Mouse (Mus musculus): ENCODE measurements around the gene Foxn1.

Foxn1 gene

GRCm38 (mm10) chr11:78399680-78400079 lies 13.3 kb upstream of the Foxn1 start:
- DNase-seq, result peak; percentile 67 to 71

DNA sequence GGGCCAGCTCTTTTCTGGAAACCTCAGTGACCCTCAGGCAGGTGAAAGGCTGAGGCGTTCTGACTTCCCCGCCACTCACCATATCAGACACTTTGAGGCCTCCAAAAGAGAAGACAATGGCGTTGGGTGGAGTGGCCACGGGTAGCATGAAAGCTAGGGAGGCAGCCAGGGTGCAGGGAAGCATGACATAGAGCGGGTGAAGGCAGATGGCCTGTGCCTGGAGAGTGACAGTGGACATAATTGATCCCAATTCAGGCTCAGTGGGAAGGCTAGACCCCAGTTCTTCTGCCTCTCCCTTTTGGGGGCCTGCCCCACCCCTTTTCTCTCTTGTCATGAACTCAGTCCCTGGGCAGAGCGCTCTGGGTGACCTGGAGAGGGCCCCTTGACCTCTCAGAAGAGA lies 11.9 kb upstream of the Foxn1 start:
- DNase-seq, result no peak

DNA sequence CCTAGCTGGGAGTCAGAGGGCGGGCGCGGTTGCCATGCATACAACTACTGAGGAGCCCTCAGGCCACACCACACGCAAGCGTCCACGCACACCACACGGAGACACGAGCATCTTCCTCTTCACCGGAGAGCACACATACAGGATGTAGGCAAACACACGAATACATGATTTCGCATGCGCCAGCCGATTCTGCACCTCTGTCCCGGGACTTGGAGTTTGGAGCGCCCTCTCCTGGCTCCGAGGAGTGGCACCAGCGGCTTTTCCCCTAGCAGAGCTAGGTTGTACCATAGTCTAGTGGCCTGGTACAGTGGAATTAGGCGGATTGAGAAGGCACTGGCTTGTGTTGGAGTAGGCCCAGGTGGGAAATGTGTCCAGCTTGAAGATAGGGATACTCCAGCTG lies 11.0 kb upstream of the Foxn1 start:
- DNase-seq, result peak; percentile 75 to 76

DNA sequence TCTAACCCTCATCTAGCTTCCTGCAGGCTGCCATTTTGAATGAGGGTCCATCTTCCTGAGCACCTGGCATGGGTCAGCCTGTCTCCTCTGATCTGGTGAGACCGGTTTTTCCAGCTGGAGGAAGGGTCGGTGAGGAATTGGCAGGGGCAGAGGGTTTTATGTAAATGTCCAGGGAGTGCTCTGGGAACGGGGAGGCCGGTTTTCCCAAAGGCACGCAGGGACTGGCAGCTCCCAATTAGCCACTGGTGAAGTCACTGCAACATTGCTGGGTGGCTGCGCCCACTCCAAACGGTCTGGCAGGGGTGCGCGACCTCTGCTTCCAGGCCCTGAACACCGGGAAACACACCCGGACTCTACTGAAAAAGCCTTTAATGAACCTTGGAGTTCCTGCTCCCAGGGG lies 10.6 kb upstream of the Foxn1 start:
- DNase-seq, result no peak

DNA sequence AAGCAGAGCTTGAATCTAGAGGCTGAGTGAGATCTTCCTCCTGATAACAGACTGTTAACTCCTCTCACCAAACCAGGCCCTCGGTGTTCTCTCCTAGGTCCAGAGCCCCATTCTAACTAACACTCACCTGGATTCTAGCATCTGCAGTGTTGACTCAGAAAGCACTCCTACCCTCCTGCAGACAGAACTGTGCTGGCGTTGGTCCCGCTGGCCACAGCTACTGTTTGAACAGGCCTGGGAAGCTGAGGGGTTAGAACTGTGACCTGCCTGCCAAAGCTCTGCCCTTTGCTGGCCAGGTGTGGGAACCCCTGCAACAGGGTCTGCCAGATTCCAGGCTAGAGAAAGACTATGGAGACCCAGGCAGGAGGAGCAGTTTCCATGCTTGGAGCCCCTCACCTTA lies 6.4 kb upstream of the Foxn1 start:
- no peak for DNase-seq

DNA sequence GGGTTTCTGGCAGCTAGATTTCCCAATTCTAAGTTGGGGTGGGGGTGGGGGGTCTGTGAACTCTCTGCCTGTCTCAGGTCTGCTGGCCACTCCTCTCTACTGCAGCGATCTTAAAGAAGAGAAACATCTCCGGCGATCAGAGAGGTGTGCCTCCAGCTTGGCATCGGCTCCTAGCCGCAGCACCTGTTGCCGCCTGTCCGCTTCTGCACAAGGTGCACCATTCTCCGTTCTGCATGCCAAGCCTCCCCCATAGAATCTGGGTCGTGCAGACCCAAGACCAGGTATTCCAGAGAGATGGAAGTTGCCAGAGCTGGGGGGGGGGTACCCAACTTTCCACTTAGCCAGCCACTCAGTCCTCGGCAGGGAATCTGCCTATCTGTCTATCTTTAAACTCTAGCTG lies 582 bp downstream of the Foxn1 start:
- no peak for DNase-seq

DNA sequence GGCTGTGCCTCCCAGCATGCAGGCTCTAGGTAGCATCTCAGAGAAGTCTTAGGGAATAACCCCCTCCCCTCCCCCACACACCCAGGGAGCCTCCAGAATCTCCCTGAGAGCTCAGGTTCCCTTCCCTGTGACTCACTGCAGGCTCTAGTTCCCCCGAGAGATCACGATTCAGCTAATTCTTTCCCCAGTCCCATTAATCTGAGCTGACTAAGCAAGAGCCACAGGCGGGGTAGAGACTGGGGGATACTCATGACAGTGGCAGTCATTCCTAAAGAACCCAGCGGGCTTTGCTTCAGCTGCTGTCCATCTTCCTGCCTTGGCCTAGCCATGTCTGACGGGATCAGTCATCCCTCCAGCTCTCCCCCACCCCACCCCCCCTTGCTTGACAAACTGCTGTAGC lies 3.7 kb downstream of the Foxn1 start:
- DNase-seq, result no peak

DNA sequence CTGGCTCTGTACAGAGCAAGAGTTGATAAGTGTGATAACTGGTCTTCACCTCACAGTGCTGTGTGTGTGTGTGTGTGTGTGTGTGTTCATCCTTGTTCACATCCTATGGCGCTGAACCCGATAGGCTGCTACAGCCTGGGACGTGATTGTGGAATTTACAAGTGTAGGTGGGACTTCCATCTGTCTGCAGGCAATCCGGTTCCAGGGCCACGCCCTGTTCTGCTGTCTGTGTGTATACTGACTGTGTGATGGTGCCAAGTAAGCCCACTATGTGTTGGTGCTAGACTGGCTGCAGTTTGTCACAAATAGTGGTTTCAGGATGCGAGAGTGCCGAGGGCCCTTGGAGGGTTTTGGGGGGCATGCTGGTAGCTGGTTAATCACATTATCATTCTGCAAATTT lies 4.1 kb downstream of the Foxn1 start:
- DNase-seq, result no peak

DNA sequence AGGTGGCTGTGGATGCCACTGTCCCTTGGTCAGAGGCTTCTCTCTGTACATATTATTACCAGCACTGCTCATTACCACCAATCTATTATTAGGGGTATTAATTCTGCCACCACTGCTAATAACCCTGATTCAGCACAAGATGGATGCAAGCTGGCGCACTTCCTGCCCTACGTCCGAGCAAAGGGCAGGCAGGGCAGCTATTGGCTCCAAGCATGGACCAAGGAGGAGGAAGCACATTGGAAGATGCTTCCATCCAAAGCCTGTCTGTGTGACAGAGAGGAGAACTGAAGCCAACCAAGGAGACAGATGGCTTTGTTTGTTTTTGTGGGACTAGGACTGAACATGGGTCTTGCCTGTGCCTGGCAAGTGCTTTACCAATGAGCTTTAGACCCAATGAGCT lies 5.4 kb downstream of the Foxn1 start:
- no peak for DNase-seq

GRCm38 (mm10) chr11:78380351-78380750 lies 6.0 kb downstream of the Foxn1 start:
- no peak for DNase-seq

GRCm38 (mm10) chr11:78377549-78378159 lies 8.7 kb downstream of the Foxn1 start:
- DNase-seq, result no peak

GRCm38 (mm10) chr11:78374147-78374546 lies 12.2 kb downstream of the Foxn1 start:
- no peak for DNase-seq

DNA sequence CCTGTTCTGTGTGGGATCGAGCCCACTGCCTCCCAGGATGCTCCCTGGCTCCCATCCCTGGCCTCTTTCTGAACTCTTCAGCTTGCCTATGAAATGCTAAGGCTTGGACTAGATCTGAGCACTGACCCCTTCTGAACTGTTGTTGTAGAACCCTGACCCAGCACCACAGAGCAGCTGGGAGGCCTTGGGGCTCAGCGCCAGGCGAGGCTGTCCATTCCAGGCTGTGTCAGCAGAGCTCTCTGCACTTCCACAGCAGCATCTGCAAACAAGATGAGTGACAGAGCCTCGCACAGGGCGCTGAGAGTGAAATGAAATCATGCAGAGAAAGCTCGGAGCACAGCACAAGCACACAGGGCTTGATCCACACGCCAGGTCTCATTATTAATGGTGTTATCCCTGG lies 13.7 kb downstream of the Foxn1 start:
- no peak for DNase-seq

DNA sequence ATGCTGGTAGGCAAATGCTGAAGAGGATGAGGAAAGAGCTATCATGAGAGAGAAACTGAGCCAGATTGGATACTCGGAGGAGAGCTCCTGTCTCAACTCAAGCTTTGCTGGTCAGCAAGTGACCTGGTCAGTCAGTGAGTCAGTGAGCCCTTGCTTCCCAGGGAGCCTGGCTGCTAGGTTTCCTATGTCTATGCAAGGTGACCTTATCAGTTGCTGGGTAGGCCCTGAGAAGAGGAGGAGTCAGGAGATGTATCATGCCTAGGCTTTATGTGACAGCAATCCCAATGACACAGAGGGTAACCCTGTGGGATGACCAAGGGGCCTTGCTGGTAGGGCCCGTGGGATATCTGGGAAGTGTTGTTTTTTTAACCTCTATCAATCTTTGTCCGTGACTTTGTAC lies 14.2 kb downstream of the Foxn1 start:
- no peak for DNase-seq

GRCm38 (mm10) chr11:78371711-78372110 lies 14.6 kb downstream of the Foxn1 start:
- no peak for DNase-seq

GRCm38 (mm10) chr11:78370389-78370788 lies 16.0 kb downstream of the Foxn1 start:
- DNase-seq, result no peak

GRCm38 (mm10) chr11:78367456-78368225 lies 18.7 kb downstream of the Foxn1 start:
- DNase-seq, result no peak

- no peak for DNase-seq
These were observed 22.3 kb downstream of the Foxn1 start for GRCm38 (mm10) chr11:78364103-78364502.

DNA sequence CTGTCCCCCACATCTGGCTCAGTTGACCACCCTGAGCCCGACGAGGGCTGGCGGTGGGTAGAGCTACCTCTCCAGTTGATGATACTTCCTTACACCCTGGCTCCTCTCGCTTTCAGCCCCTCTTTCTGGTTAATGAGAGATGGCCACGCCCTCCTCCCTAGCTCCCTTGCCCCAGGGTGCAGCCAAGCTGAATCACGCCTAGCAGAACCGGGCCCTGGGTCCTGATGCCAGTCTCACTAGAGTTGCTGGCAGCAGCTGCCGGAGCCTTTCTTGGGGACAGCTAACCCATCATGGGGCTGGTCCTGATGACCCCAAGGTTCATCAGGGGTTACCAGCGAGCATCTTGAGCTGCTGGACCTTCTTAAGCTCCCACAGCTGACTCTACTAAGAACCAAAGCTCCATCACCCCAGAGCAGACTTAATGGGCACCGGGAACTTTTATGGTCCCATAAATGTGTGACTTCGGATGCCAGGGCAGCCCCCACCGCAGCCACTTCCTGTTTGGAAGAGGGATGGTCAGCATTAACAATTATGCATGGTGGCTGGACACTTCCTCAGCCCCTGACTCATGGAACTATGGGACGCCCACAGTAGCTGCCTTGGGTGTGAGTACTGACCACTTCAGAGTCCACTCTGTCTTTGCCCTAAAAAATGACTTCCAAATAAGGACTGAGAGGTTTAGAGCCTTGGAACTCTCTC lies 22.9 kb downstream of the Foxn1 start:
- no peak for DNase-seq

- no peak for DNase-seq
These were observed 25.6 kb downstream of the Foxn1 start for GRCm38 (mm10) chr11:78360789-78361131.

- DNase-seq, result peak; percentile 84 to 88
These were observed 26.1 kb downstream of the Foxn1 start for GRCm38 (mm10) chr11:78360125-78360788.

DNA sequence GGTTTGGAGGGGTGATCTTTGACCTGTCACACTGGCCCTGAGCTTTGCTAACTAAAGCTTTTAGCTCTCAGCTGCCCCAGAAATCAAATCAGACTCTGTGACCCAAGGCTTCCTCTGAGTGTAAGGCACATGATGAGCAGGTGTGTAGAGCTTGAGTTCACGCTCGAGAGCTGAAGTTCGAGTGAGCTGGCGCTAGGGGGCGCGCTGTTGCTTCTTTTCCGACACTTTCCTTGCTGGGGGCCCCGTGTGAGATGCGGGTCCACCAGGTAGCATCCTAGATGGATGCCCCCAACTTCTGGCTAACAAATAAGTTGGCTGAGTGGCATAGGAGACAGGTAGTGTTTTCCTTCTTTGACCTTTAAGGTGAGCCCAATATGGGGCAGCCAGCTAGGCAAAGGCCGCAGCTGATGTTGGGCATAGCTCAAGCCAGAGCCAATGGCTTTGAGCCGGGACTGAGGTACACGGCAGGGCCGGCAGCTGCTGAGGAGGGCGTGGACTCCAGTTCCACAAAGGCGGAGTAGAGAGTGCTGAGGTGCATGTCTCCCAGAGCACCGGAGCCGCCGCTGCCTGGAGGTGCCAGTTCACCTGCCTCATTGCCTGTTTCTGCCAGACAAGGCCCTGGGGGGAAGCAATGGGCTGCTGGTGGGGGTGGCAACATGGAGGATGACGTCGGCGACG lies 27.9 kb downstream of the Foxn1 start:
- DNase-seq, result peak; percentile 68 to 69

Data from B cell, adult 2 months (primary cell).